ENCODE assay signal across 23 mouse cellular contexts in the genomic region with DNA sequence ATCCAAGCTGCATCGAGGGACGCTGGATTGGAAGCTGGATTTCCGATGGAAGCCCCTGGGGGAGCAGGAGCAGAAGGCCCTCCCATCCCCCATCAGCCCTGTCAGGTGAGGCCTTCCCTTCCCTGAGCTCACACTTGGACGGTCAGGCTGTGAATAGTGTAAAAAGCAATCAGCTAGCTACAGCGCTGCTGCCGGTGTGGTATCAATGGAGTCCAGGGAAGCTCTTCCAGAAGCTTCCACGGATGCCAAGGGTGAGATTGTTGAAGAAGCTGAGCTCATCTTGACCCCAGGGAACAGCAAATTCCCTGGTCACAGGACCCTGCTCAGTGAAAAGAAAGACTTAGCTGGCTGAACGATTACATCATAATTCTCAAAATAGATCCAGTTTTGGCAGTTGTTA. TPM values are rescaled to one million over a fixed set of nuclear protein-coding genes. Genes with fewer than 3 reads are reported as not detected.
DNase-seq lines count a peak whose midpoint lies in the region; ATAC-seq lines count a peak whose summit lies in the region.
"Had no signal": no experiment of that assay in that cellular context is flagged by ENCODE, and none has a peak within 500 bp of the region (broad histone marks: within the 10 kb centered on the region; RNA-seq: fewer than 3 reads in every experiment).

No protein-coding gene starts in this region.

- WGBS in heart, embryonic 11.5 days (ENCODE audit: insufficient replicate concordance) = 64% methylated on average over 8 of the region's 8 CpGs
- whole genome bisulfite sequencing in hindbrain, embryonic 13.5 days = 79% methylated on average over 8 of the region's 8 CpGs
- WGBS in hindbrain, embryonic 11.5 days = 79% methylated on average over 8 of the region's 8 CpGs

- H3K9me3 ChIP-seq in heart, embryonic 11.5 days (replicated peaks; ENCODE audit: control insufficient read depth, low read length) = no peaks in the 10 kb centered on the region
- H3K9me3 ChIP-seq in hindbrain, embryonic 13.5 days = no peaks in the 10 kb centered on the region
- no peaks in the 10 kb centered on the region for H3K9me3 ChIP-seq in hindbrain, embryonic 11.5 days (ENCODE audit: control insufficient read depth, low read length)
- H3K9me3 ChIP-seq: liver, embryonic 15.5 days; lung, embryonic 15.5 days; megakaryocyte, embryonic 14.5 days had no signal

- H3K36me3 ChIP-seq in heart, embryonic 11.5 days (ENCODE audit: control insufficient read depth, insufficient read depth, low read length) = no peaks in the 10 kb centered on the region
- H3K36me3 ChIP-seq in hindbrain, embryonic 13.5 days = no peaks in the 10 kb centered on the region
- no peaks in the 10 kb centered on the region for H3K36me3 ChIP-seq in hindbrain, embryonic 11.5 days (ENCODE audit: control insufficient read depth, insufficient read depth, low read length)
- H3K36me3 ChIP-seq: liver, embryonic 15.5 days; lung, embryonic 15.5 days had no signal

- H3K4me1 ChIP-seq in heart, embryonic 11.5 days (ENCODE audit: control insufficient read depth, insufficient read depth, low read length) = peaks cover 12% of the 10 kb centered on the region
- no peaks in the 10 kb centered on the region for H3K4me1 ChIP-seq in hindbrain, embryonic 13.5 days (replicated peaks)
- H3K4me1 ChIP-seq in hindbrain, embryonic 11.5 days (replicated peaks; ENCODE audit: control insufficient read depth, insufficient read depth, low read length) = no peaks in the 10 kb centered on the region
- H3K4me1 ChIP-seq: liver, embryonic 15.5 days; lung, embryonic 15.5 days; megakaryocyte, embryonic 14.5 days had no signal

- no peak overlapping the region for H3K4me3 ChIP-seq in heart, embryonic 11.5 days (ENCODE audit: low read depth, low read length)
- H3K4me3 ChIP-seq in hindbrain, embryonic 13.5 days = no peak overlapping the region
- no peak overlapping the region for H3K4me3 ChIP-seq in hindbrain, embryonic 11.5 days (ENCODE audit: low read depth, low read length)
- H3K4me3 ChIP-seq: liver, embryonic 15.5 days; lung, embryonic 15.5 days; megakaryocyte, embryonic 14.5 days had no signal

- no peak overlapping the region; the same call in 1 of the 2 replicates for H3K27ac ChIP-seq in heart, embryonic 11.5 days (ENCODE audit: low read depth, low read length)
- no peak overlapping the region for H3K27ac ChIP-seq in hindbrain, embryonic 13.5 days
- no peak overlapping the region for H3K27ac ChIP-seq in hindbrain, embryonic 11.5 days (ENCODE audit: low read depth, low read length)
- H3K27ac ChIP-seq: liver, embryonic 15.5 days; lung, embryonic 15.5 days had no signal

- ATAC-seq in heart, embryonic 11.5 days (replicated peaks; ENCODE audit: insufficient number of reproducible peaks, low FRiP score, low TSS enrichment) = no peak
- no peak for ATAC-seq in hindbrain, embryonic 13.5 days (ENCODE audit: low FRiP score)
- no peak for ATAC-seq in hindbrain, embryonic 11.5 days (ENCODE audit: low FRiP score)
- ATAC-seq in inflammation-experienced regulatory T-cells, adult 6 months = no peak
- ATAC-seq: CD4-positive, CD25-positive, alpha-beta regulatory T cell, adult 4 months; Patski had no signal

- no peak overlapping the region for H3K9ac ChIP-seq in heart, embryonic 11.5 days (ENCODE audit: low read depth, low read length)
- peak overlapping the region; percentile 29; the same call in 1 of the 2 replicates for H3K9ac ChIP-seq in hindbrain, embryonic 13.5 days
- no peak overlapping the region for H3K9ac ChIP-seq in hindbrain, embryonic 11.5 days (ENCODE audit: low read depth, low read length)
- H3K9ac ChIP-seq: liver, embryonic 15.5 days; lung, embryonic 15.5 days had no signal

- H3K27me3 ChIP-seq in heart, embryonic 11.5 days (ENCODE audit: control insufficient read depth, insufficient read depth, low read length) = no peaks in the 10 kb centered on the region
- H3K27me3 ChIP-seq in hindbrain, embryonic 13.5 days = no peaks in the 10 kb centered on the region
- no peaks in the 10 kb centered on the region for H3K27me3 ChIP-seq in hindbrain, embryonic 11.5 days (ENCODE audit: control insufficient read depth, insufficient read depth, low read length)
- H3K27me3 ChIP-seq: liver, embryonic 15.5 days; lung, embryonic 15.5 days; Patski had no signal

- no peak overlapping the region for H3K4me2 ChIP-seq in heart, embryonic 11.5 days
- H3K4me2 ChIP-seq in hindbrain, embryonic 13.5 days = no peak overlapping the region
- H3K4me2 ChIP-seq in hindbrain, embryonic 11.5 days (replicated peaks; ENCODE audit: low read depth, low read length) = no peak overlapping the region
- H3K4me2 ChIP-seq: liver, embryonic 15.5 days; lung, embryonic 15.5 days had no signal

- DNase-seq in heart, adult 18-20 months = peak; percentile 38 to 40
- DNase-seq in hindbrain, embryonic 11.5 days (ENCODE audit: low spot score) = no peak
- DNase-seq in testis, postnatal 10 days (ENCODE audit: low spot score) = peak; percentile 52
- no peak for DNase-seq in testis, postnatal 14 days (ENCODE audit: low spot score)
- DNase-seq in cerebellum, adult 9-10 months = no peak
- DNase-seq: adrenal gland, adult 2 months; cerebellum, adult 11 months; cerebellum, postnatal 10 days; kidney, adult 18-20 months; left cerebral cortex, postnatal 4 days; liver; lung, postnatal 36 days; midbrain, embryonic 14.5 days; thymus, adult 18-20 months; thymus, postnatal 36 days had no signal

RNA-seq across cellular contexts. Expression of gene Galnt15, which starts 17.6 kb away (rescaled TPM):
- total RNA-seq in heart, adult 18-20 months (2021) = 10 to 100 TPM; 13.5 to 14.5 TPM
- 0.15 and 0.19 TPM in 2 replicates for polyA plus RNA-seq in heart, embryonic 11.5 days (2014; fragmentation: Nextera tagmentation; extraction: Ambion mirVana)
- 0.19 and 0.22 TPM in 2 replicates for polyA plus RNA-seq in hindbrain, embryonic 13.5 days (2015; fragmentation: Nextera tagmentation; extraction: Ambion mirVana)
- polyA plus RNA-seq in hindbrain, embryonic 11.5 days (2014; fragmentation: Nextera tagmentation; extraction: Ambion mirVana) = 0.18 and 0.23 TPM in 2 replicates
- not detected for polyA plus RNA-seq in inflammation-experienced regulatory T-cells, adult 6 months (2017; shearing (Covaris generic))
- polyA plus RNA-seq: CD4-positive, CD25-positive, alpha-beta regulatory T cell, adult 4 months; liver, embryonic 15.5 days had no signal

RNA-seq across cellular contexts. Expression of gene Oxnad1, which starts 38.8 kb away (rescaled TPM):
- 10 to 100 TPM; 53.0 to 54.7 TPM for total RNA-seq in heart, adult 18-20 months (2021)
- polyA plus RNA-seq in heart, embryonic 11.5 days (2014; fragmentation: Nextera tagmentation; extraction: Ambion mirVana) = 25.6 and 31.9 TPM in 2 replicates
- 17.7 and 24.5 TPM in 2 replicates for polyA plus RNA-seq in hindbrain, embryonic 13.5 days (2015; fragmentation: Nextera tagmentation; extraction: Ambion mirVana)
- polyA plus RNA-seq in hindbrain, embryonic 11.5 days (2014; fragmentation: Nextera tagmentation; extraction: Ambion mirVana) = 12.6 and 17.9 TPM in 2 replicates
- 10 to 100 TPM; 10.3 to 29.2 (median 28.4) TPM for polyA plus RNA-seq in inflammation-experienced regulatory T-cells, adult 6 months (2017; shearing (Covaris generic))

RNA-seq across cellular contexts. Expression of gene Dph3, which starts 39.2 kb away (rescaled TPM):
- total RNA-seq in heart, adult 18-20 months (2021) = 10 to 100 TPM; 89.0 to 90.5 TPM
- 94.3 and 99.3 TPM in 2 replicates for polyA plus RNA-seq in heart, embryonic 11.5 days (2014; fragmentation: Nextera tagmentation; extraction: Ambion mirVana)
- 72.1 and 80.2 TPM in 2 replicates for polyA plus RNA-seq in hindbrain, embryonic 13.5 days (2015; fragmentation: Nextera tagmentation; extraction: Ambion mirVana)
- polyA plus RNA-seq in hindbrain, embryonic 11.5 days (2014; fragmentation: Nextera tagmentation; extraction: Ambion mirVana) = 83.3 and 84.3 TPM in 2 replicates
- 10 to 100 TPM; 56.1 to 84.9 (median 71.0) TPM for polyA plus RNA-seq in inflammation-experienced regulatory T-cells, adult 6 months (2017; shearing (Covaris generic))

Comparison
In these comparisons a context has a peak if more than half of its experiments do, and no peak if none do; other contexts are left out.
1. DNase-seq: peak in heart, adult 18-20 months (2 of 2) and testis, postnatal 10 days (single experiment); none in hindbrain, embryonic 11.5 days (single experiment), testis, postnatal 14 days (single experiment) and cerebellum, adult 9-10 months (single experiment).